22 mouse cellular contexts compared by ENCODE assay signal in genomic region chr4:56932096-56932495, GRCm38 (mm10). TPM values are rescaled to one million over a fixed set of nuclear protein-coding genes. Genes with fewer than 3 reads are reported as not detected.
DNase-seq lines count a peak whose midpoint lies in the region; ATAC-seq and TF ChIP-seq lines count a peak whose summit lies in the region.
"Had no signal": no experiment of that assay in that cellular context is flagged by ENCODE, and none has a peak within 500 bp of the region (broad histone marks: within the 10 kb centered on the region; RNA-seq: fewer than 3 reads in every experiment).

No protein-coding gene starts in this region.

- H3K4me2 ChIP-seq in heart, embryonic 15.5 days = peak overlapping the region; percentile 23; the same call in 1 of the 2 replicates
- H3K4me2 ChIP-seq in stomach, postnatal 0 days (replicated peaks; ENCODE audit: low read depth) = no peak overlapping the region
- no peak overlapping the region for H3K4me2 ChIP-seq in intestine, embryonic 15.5 days (replicated peaks)
- H3K4me2 ChIP-seq: forebrain, embryonic 15.5 days; kidney, embryonic 15.5 days; liver, embryonic 15.5 days had no signal

- intact Hi-C loops in heart, adult 2 months (cut with DNase I) = no loop called here

- peaks cover 20% of the 10 kb centered on the region for H3K4me1 ChIP-seq in heart, adult 2 months (ENCODE audit: control insufficient read depth, insufficient read depth, low read length)
- H3K4me1 ChIP-seq in heart, embryonic 15.5 days (replicated peaks) = peaks cover 62% of the 10 kb centered on the region
- H3K4me1 ChIP-seq in stomach, postnatal 0 days (replicated peaks; ENCODE audit: control insufficient read depth, insufficient read depth) = no peaks in the 10 kb centered on the region
- H3K4me1 ChIP-seq in intestine, embryonic 15.5 days (replicated peaks) = 0 out of 2 replicates have a peak, but pooled peaks cover under 1% of the 10 kb centered on the region
- H3K4me1 ChIP-seq: hindbrain, embryonic 10.5 days; liver, embryonic 15.5 days had no signal

- peak overlapping the region; percentile 67 for H3K27ac ChIP-seq in heart, adult 2 months
- peak overlapping the region; percentile 86 for H3K27ac ChIP-seq in heart, embryonic 15.5 days
- no peak overlapping the region for H3K27ac ChIP-seq in stomach, postnatal 0 days (replicated peaks)
- H3K27ac ChIP-seq in intestine, embryonic 15.5 days = no peak overlapping the region
- H3K27ac ChIP-seq: forebrain, embryonic 15.5 days; hindbrain, embryonic 10.5 days; kidney, embryonic 15.5 days; liver, embryonic 15.5 days had no signal

- peaks cover 1% of the 10 kb centered on the region for H3K79me2 ChIP-seq in heart, adult 2 months (replicated peaks; ENCODE audit: control insufficient read depth, insufficient read depth, low read length)

- no peak for TF ChIP-seq CTCF in heart, adult 2 months (IDR thresholded peaks at IDR 0.05)
- TF ChIP-seq CTCF in stomach, postnatal 0 days (IDR thresholded peaks at IDR 0.05; ENCODE audit: low read depth) = no peak

- no peak overlapping the region for H3K4me3 ChIP-seq in heart, adult 2 months
- no peak overlapping the region for H3K4me3 ChIP-seq in heart, embryonic 15.5 days
- H3K4me3 ChIP-seq in stomach, postnatal 0 days (ENCODE audit: low read depth, low read length) = no peak overlapping the region
- no peak overlapping the region for H3K4me3 ChIP-seq in intestine, embryonic 15.5 days (replicated peaks)
- H3K4me3 ChIP-seq: erythroblast, embryonic 14.5 days; forebrain, embryonic 15.5 days; hindbrain, embryonic 10.5 days; kidney, embryonic 15.5 days; liver, embryonic 15.5 days had no signal

- WGBS in heart, adult 2 months = 36% methylated on average over 7 of the region's 7 CpGs
- 20% methylated on average over 7 of the region's 7 CpGs for WGBS in heart, embryonic 15.5 days
- WGBS in stomach, postnatal 0 days = 65% methylated on average over 7 of the region's 7 CpGs
- 76% methylated on average over 7 of the region's 7 CpGs for WGBS in intestine, embryonic 15.5 days

- DNase-seq in heart, adult 2 months = peak; percentile 33 to 50
- DNase-seq in heart, adult 8-10 months (ENCODE audit: low spot score) = no peak
- peak; percentile 93 for DNase-seq in ZHBTc4 (ENCODE audit: low read depth, low spot score)
- DNase-seq in stomach, postnatal 0 days (ENCODE audit: low spot score) = no peak
- DNase-seq in layer of hippocampus, postnatal 36 days = no peak
- no peak for DNase-seq in left cerebral cortex, adult 11 months (ENCODE audit: low spot score)
- DNase-seq: adrenal gland, postnatal 25 days; B cell, adult 2 months; cerebellum, adult 18-20 months; lung, postnatal 10 days; spleen, adult 18-20 months; thymus, adult 2 months had no signal

- ATAC-seq in heart, embryonic 15.5 days (replicated peaks; ENCODE audit: insufficient number of reproducible peaks, insufficient read depth, low FRiP score, low read depth) = peak; percentile 81
- no peak for ATAC-seq in stomach, postnatal 0 days (ENCODE audit: low FRiP score, low TSS enrichment)
- no peak for ATAC-seq in intestine, embryonic 15.5 days
- ATAC-seq: forebrain, embryonic 15.5 days; inflammation-experienced regulatory T-cells, adult 6 months had no signal

- H3K36me3 ChIP-seq in heart, adult 2 months (ENCODE audit: control insufficient read depth, insufficient read depth, low read length) = peaks cover 50% of the 10 kb centered on the region
- peaks cover 18% of the 10 kb centered on the region for H3K36me3 ChIP-seq in heart, embryonic 15.5 days
- H3K36me3 ChIP-seq in stomach, postnatal 0 days (ENCODE audit: control insufficient read depth, insufficient read depth, low read length) = peaks cover 11% of the 10 kb centered on the region
- peaks cover 7% of the 10 kb centered on the region for H3K36me3 ChIP-seq in intestine, embryonic 15.5 days

- H3K27me3 ChIP-seq in heart, adult 2 months (ENCODE audit: control insufficient read depth, insufficient read depth, low read length) = no peaks in the 10 kb centered on the region
- H3K27me3 ChIP-seq in heart, embryonic 15.5 days = no peaks in the 10 kb centered on the region
- H3K27me3 ChIP-seq in stomach, postnatal 0 days (ENCODE audit: control insufficient read depth, insufficient read depth, low read length) = no peaks in the 10 kb centered on the region
- H3K27me3 ChIP-seq in intestine, embryonic 15.5 days (replicated peaks) = no peaks in the 10 kb centered on the region
- H3K27me3 ChIP-seq: forebrain, embryonic 15.5 days; kidney, embryonic 15.5 days; liver, embryonic 15.5 days had no signal

- TF ChIP-seq EP300 in heart, adult 2 months (IDR thresholded peaks at IDR 0.05; ENCODE audit: insufficient read depth, low read depth, low read length) = 0 out of 2 replicates have a peak, but pooled peaks have one; percentile 49
- no peak for TF ChIP-seq EP300 in stomach, postnatal 0 days (optimal IDR thresholded peaks at IDR 0.05)

- H3K9me3 ChIP-seq in heart, embryonic 15.5 days (replicated peaks) = no peaks in the 10 kb centered on the region
- H3K9me3 ChIP-seq in stomach, postnatal 0 days (ENCODE audit: control insufficient read depth, low read length) = no peaks in the 10 kb centered on the region
- no peaks in the 10 kb centered on the region for H3K9me3 ChIP-seq in intestine, embryonic 15.5 days
- H3K9me3 ChIP-seq: forebrain, embryonic 15.5 days; G1E; hindbrain, embryonic 10.5 days; kidney, embryonic 15.5 days; liver, embryonic 15.5 days had no signal

- no peak for TF ChIP-seq POLR2A in heart, adult 2 months (IDR thresholded peaks at IDR 0.05; ENCODE audit: insufficient read depth, low read depth, low read length)

- no peak overlapping the region for H3K9ac ChIP-seq in heart, adult 2 months (ENCODE audit: low read depth, low read length)
- H3K9ac ChIP-seq in heart, embryonic 15.5 days = no peak overlapping the region
- H3K9ac ChIP-seq in stomach, postnatal 0 days (ENCODE audit: low read length) = 0 out of 2 replicates have a peak overlapping the region, but pooled peaks have one; percentile 13
- no peak overlapping the region for H3K9ac ChIP-seq in intestine, embryonic 15.5 days
- H3K9ac ChIP-seq: forebrain, embryonic 15.5 days; kidney, embryonic 15.5 days; liver, embryonic 15.5 days had no signal

RNA-seq across cellular contexts. Expression of gene Tmem245, which starts 15.1 kb away (rescaled TPM):
- 10 to 100 TPM; 66.3 to 77.3 TPM for total RNA-seq in heart, adult 2 months (2021)
- polyA plus RNA-seq in heart, adult 2 months (2012; rRNA removed) = 24.0 and 42.0 TPM in 2 replicates
- 100 to 1,000 TPM in 1 of 4 experiments, 10 to 100 TPM in 3; 84.8 to 104 (median 93.0) TPM for total RNA-seq in heart, adult 8-10 months (2022)
- polyA plus RNA-seq in heart, embryonic 15.5 days (2015; fragmentation: Nextera tagmentation; extraction: Ambion mirVana) = 19.0 and 20.2 TPM in 2 replicates
- 4.0 and 4.9 TPM in 2 replicates for polyA plus RNA-seq in stomach, postnatal 0 days (2015; fragmentation: Nextera tagmentation; extraction: Ambion mirVana)
- polyA plus RNA-seq in intestine, embryonic 15.5 days (2015; fragmentation: Nextera tagmentation; extraction: Ambion mirVana) = 9.9 and 11.0 TPM in 2 replicates
- total RNA-seq in layer of hippocampus, postnatal 36 days (2021) = 10 to 100 TPM; 34.2 to 34.8 TPM

RNA-seq across cellular contexts. Expression of gene Frrs1l, which starts 58.1 kb away (rescaled TPM):
- total RNA-seq in heart, adult 2 months (2021) = under 1 TPM; 0.03 to 0.05 TPM
- 0.06 and 0.09 TPM in 2 replicates for polyA plus RNA-seq in heart, adult 2 months (2012; rRNA removed)
- total RNA-seq in heart, adult 8-10 months (2022) = under 1 TPM; 0.09 to 0.23 (median 0.10) TPM
- 0.28 and 0.38 TPM in 2 replicates for polyA plus RNA-seq in heart, embryonic 15.5 days (2015; fragmentation: Nextera tagmentation; extraction: Ambion mirVana)
- polyA plus RNA-seq in stomach, postnatal 0 days (2015; fragmentation: Nextera tagmentation; extraction: Ambion mirVana) = 0.21 TPM in 2 replicates
- 0.78 and 0.92 TPM in 2 replicates for polyA plus RNA-seq in intestine, embryonic 15.5 days (2015; fragmentation: Nextera tagmentation; extraction: Ambion mirVana)
- 100 to 1,000 TPM; 227 TPM for total RNA-seq in layer of hippocampus, postnatal 36 days (2021)
- total RNA-seq: megakaryocyte-erythroid progenitor cell, adult 5-6 weeks had no signal
- polyA plus RNA-seq: erythroblast, embryonic 14.5 days; G1E; inflammation-experienced regulatory T-cells, adult 6 months; thymus, adult 2 months had no signal

Comparison
In these comparisons a context has a peak if more than half of its experiments do, and no peak if none do; other contexts are left out.
1. DNase-seq: peak in heart, adult 2 months (2 of 2) and ZHBTc4 (single experiment); none in heart, adult 8-10 months (single experiment), stomach, postnatal 0 days (single experiment), layer of hippocampus, postnatal 36 days (0 of 2) and left cerebral cortex, adult 11 months (single experiment).
2. H3K27ac ChIP-seq: peak in heart, adult 2 months (single experiment) and heart, embryonic 15.5 days (single experiment); none in stomach, postnatal 0 days (single experiment) and intestine, embryonic 15.5 days (single experiment).